Mouse (Mus musculus) Patski (cell line): ENCODE measurements around the gene Acot8. TPM values are rescaled to one million over a fixed set of nuclear protein-coding genes. Genes with fewer than 3 reads are reported as not detected.
A peak's percentile ranks its signal among the peaks of the same experiment; 100 is the strongest.

Experiments used
- ATAC-seq: fragments of 100-300 bp; one replicate; pipeline ENCODE4 v1.8.0; 2021
- CTCF ChIA-PET: fragments of 350-600 bp; sonication (Branson Sonifier 250); formaldehyde crosslinking; loops from one replicate; lab custom pipeline; 2022; ENCODE audit warnings: inconsistent platforms; lab: Charles Lee
- POLR2A ChIA-PET: fragments of 350-600 bp; sonication (Branson Sonifier 250); formaldehyde crosslinking; loops from one replicate; lab custom pipeline; 2022; ENCODE audit warnings: antibody characterized with exemption, inconsistent platforms; lab: Charles Lee
- DNase-seq: peaks from one replicate; pipeline ENCODE4 v3.0.0-alpha.2; 2011; ENCODE audit warnings: low read depth, low spot score
- H3K27me3 ChIP-seq: fragments of 371-371 bp; one replicate; pipeline ENCODE4 v1.5.1; 2021
- CTCF ChIP-seq: fragments of 100-300 bp; IDR thresholded peaks from one replicate; pipeline ENCODE4 v1.5.1; 2021
- in situ Hi-C: fragments of 300-500 bp; cut with MboI; formaldehyde crosslinking; loops from 3 replicates; pipeline ENCODE4 v1.11.1; 2018; ENCODE audit warnings: low pct_unique_long_range_greater_than_20kb, mixed read lengths
- polyA plus RNA-seq: library from polyadenylated mRNA; unstranded; gene quantifications from one replicate; pipeline ENCODE4 v1.2.3, GENCODE M21; 2021

The Acot8 gene
- polyA plus RNA-seq, 1 experiment from 2014 or later = 23.3 TPM

GRCm38 (mm10) chr2:164829090-164829489 is 24.4 kb upstream of the Acot8 start:
- H3K27me3 ChIP-seq = no peaks in the 10 kb centered on the region
- ATAC-seq (no peak), DNase-seq (no peak)
- CTCF ChIA-PET = no interaction called here
- POLR2A ChIA-PET = no interaction called here
- no peak for TF ChIP-seq CTCF
- in situ Hi-C loops = no loop called here

GRCm38 (mm10) chr2:164828437-164828836 is 23.8 kb upstream of the Acot8 start, which contains the start of gene Spata25:
Spata25 (minus strand) TSS chr2:164828537.
- ChIA-PET CTCF (no interaction called here), POLR2A (no interaction called here)
- no peak for ATAC-seq
- TF ChIP-seq CTCF = no peak
- in situ Hi-C loops = no loop called here
- no peak for DNase-seq
- H3K27me3 ChIP-seq = no peaks in the 10 kb centered on the region

GRCm38 (mm10) chr2:164827146-164827850 is 22.6 kb upstream of the Acot8 start:
- ATAC-seq = no peak
- POLR2A ChIA-PET = no interaction called here

GRCm38 (mm10) chr2:164825521-164825920 is 20.8 kb upstream of the Acot8 start:
- ATAC-seq (no peak), DNase-seq (no peak)
- H3K27me3 ChIP-seq = no peaks in the 10 kb centered on the region
- POLR2A ChIA-PET = no interaction called here
- no peak for TF ChIP-seq CTCF
- in situ Hi-C loops = no loop called here
- CTCF ChIA-PET = interaction anchor here (0.8 kb wide), 1 partner anchor 28 kb away, joined by 4 read pairs; no protein-coding TSS in a partner anchor

More at GRCm38 (mm10) chr2:164827146-164827850, 22.6 kb upstream of the Acot8 start:
- H3K27me3 ChIP-seq = no peaks in the 10 kb centered on the region
- CTCF ChIA-PET = no interaction called here
- TF ChIP-seq CTCF = no peak
- DNase-seq = no peak
- in situ Hi-C loops = no loop called here

GRCm38 (mm10) chr2:164823969-164824368 is 19.3 kb upstream of the Acot8 start:
- H3K27me3 ChIP-seq = no peaks in the 10 kb centered on the region
- in situ Hi-C loops = no loop called here
- ChIA-PET POLR2A (interaction anchor here (1.0 kb wide), 1 partner anchor 9 kb away, joined by 3 read pairs; the partner anchor contains the start of gene Ctsa), CTCF (interaction anchor here (1.1 kb wide), 1 partner anchor 44 kb away, joined by 3 read pairs; no protein-coding TSS in a partner anchor)
- TF ChIP-seq CTCF = no peak
- no peak for DNase-seq
- ATAC-seq = no peak

GRCm38 (mm10) chr2:164823181-164823585 is 18.5 kb upstream of the Acot8 start:
- POLR2A ChIA-PET = interaction anchor here (0.7 to 2.0 kb wide), 4 partner anchors 10 to 55 kb away, joined by 3 to 7 read pairs (median 4); partner anchors contain the start of genes Acot8, Ctsa and Zswim3
- TF ChIP-seq CTCF = no peak
- CTCF ChIA-PET = interaction anchor here (1.1 to 1.3 kb wide), 3 partner anchors 14 to 45 kb away, joined by 3 to 4 read pairs (median 3); partner anchors contain the start of genes Acot8 and Zswim3
- DNase-seq = no peak
- in situ Hi-C loops = no loop called here
- peak; percentile 24 for ATAC-seq
- H3K27me3 ChIP-seq = no peaks in the 10 kb centered on the region

GRCm38 (mm10) chr2:164822636-164823165 is 18.0 kb upstream of the Acot8 start, which contains the start of gene Zswim1:
Zswim1 (plus strand) TSS chr2:164822686.
- DNase-seq = peak; percentile 83
- ChIA-PET CTCF (interaction anchor here (1.1 to 2.0 kb wide), 3 partner anchors 11 to 18 kb away, joined by 3 to 7 read pairs (median 4); partner anchors contain the start of genes Acot8, Ctsa, Neurl2 and Zswim3), POLR2A (interaction anchor here (0.7 to 2.0 kb wide), 4 partner anchors 10 to 56 kb away, joined by 3 to 7 read pairs (median 4); partner anchors contain the start of genes Acot8, Ctsa and Zswim3)
- ATAC-seq = peak; percentile 98
- TF ChIP-seq CTCF = no peak
- in situ Hi-C loops = no loop called here
- no peaks in the 10 kb centered on the region for H3K27me3 ChIP-seq

- no peak for TF ChIP-seq CTCF
- H3K27me3 ChIP-seq = no peaks in the 10 kb centered on the region
- DNase-seq (no peak), ATAC-seq (no peak)
- ChIA-PET POLR2A (interaction anchor here (2.0 kb wide), 1 partner anchor 16 kb away, joined by 7 read pairs; the partner anchor contains the start of genes Acot8 and Zswim3), CTCF (interaction anchor here (0.9 to 2.0 kb wide), 2 partner anchors 13 to 27 kb away, joined by 3 to 7 read pairs; partner anchors contain the start of genes Ctsa and Neurl2)
- in situ Hi-C loops = no loop called here
Measured at GRCm38 (mm10) chr2:164821060-164821459, 16.4 kb upstream of the Acot8 start.

- CTCF ChIA-PET = interaction anchor here (1.1 to 1.5 kb wide), 2 partner anchors 10 to 12 kb away, joined by 4 read pairs; no protein-coding TSS in a partner anchor
- in situ Hi-C loops = no loop called here
- no peaks in the 10 kb centered on the region for H3K27me3 ChIP-seq
- no peak for TF ChIP-seq CTCF
- POLR2A ChIA-PET = no interaction called here
- ATAC-seq = no peak
- no peak for DNase-seq
Measured at GRCm38 (mm10) chr2:164817703-164818102, 13.0 kb upstream of the Acot8 start.

GRCm38 (mm10) chr2:164817206-164817605 is 12.5 kb upstream of the Acot8 start:
- CTCF ChIA-PET = interaction anchor here (1.1 to 1.5 kb wide), 2 partner anchors 10 to 11 kb away, joined by 4 read pairs; no protein-coding TSS in a partner anchor
- ATAC-seq = no peak
- no peak for TF ChIP-seq CTCF

More at GRCm38 (mm10) chr2:164817206-164817605, 12.5 kb upstream of the Acot8 start:
- in situ Hi-C loops = no loop called here
- POLR2A ChIA-PET = no interaction called here
- DNase-seq = no peak
- no peaks in the 10 kb centered on the region for H3K27me3 ChIP-seq
